Mouse (Mus musculus) kidney, adult 18-20 months (tissue): ENCODE data around the gene Sfxn2.

Experiments used
- DNase-seq: peaks from one replicate; pipeline ENCODE4 v3.0.0; 2021

Sfxn2 gene

GRCm38 (mm10) chr19:46600371-46600770, 27.2 kb downstream of the Sfxn2 start:
- no peak for DNase-seq

GRCm38 (mm10) chr19:46601491-46601890, 28.3 kb downstream of the Sfxn2 start:
- DNase-seq = peak; percentile 71

- no peak for DNase-seq
Observed at GRCm38 (mm10) chr19:46602406-46602805, 29.2 kb downstream of the Sfxn2 start.

GRCm38 (mm10) chr19:46606718-46607117, 33.6 kb downstream of the Sfxn2 start:
- DNase-seq = no peak

GRCm38 (mm10) chr19:46607424-46607823, 34.3 kb downstream of the Sfxn2 start:
- DNase-seq = peak; percentile 40

GRCm38 (mm10) chr19:46608158-46608557, 35.0 kb downstream of the Sfxn2 start:
- DNase-seq = no peak

GRCm38 (mm10) chr19:46616378-46616777, 43.2 kb downstream of the Sfxn2 start:
- DNase-seq = no peak

GRCm38 (mm10) chr19:46617361-46617760, 44.2 kb downstream of the Sfxn2 start:
- no peak for DNase-seq

GRCm38 (mm10) chr19:46618322-46618721, 45.2 kb downstream of the Sfxn2 start:
- no peak for DNase-seq

- DNase-seq = no peak
Observed at GRCm38 (mm10) chr19:46619001-46619400, 45.8 kb downstream of the Sfxn2 start.

GRCm38 (mm10) chr19:46619518-46619917, 46.4 kb downstream of the Sfxn2 start:
- no peak for DNase-seq

GRCm38 (mm10) chr19:46620016-46620808, 47.0 kb downstream of the Sfxn2 start:
- DNase-seq = no peak

GRCm38 (mm10) chr19:46621236-46622183, 48.3 kb downstream of the Sfxn2 start:
- no peak for DNase-seq

- no peak for DNase-seq
Observed at GRCm38 (mm10) chr19:46622659-46623193, 49.6 kb downstream of the Sfxn2 start.

GRCm38 (mm10) chr19:46623194-46623667, 50.1 kb downstream of the Sfxn2 start:
- no peak for DNase-seq

- peak; percentile 49 for DNase-seq
Observed at GRCm38 (mm10) chr19:46623790-46624772, 50.9 kb downstream of the Sfxn2 start.

- no peak for DNase-seq
Observed at GRCm38 (mm10) chr19:46625015-46625414, 51.9 kb downstream of the Sfxn2 start.

- DNase-seq = no peak
Observed at GRCm38 (mm10) chr19:46625519-46625918, 52.4 kb downstream of the Sfxn2 start.

GRCm38 (mm10) chr19:46628403-46628802, 55.2 kb downstream of the Sfxn2 start:
- no peak for DNase-seq

- DNase-seq = no peak
Observed at GRCm38 (mm10) chr19:46629807-46630206, 56.6 kb downstream of the Sfxn2 start.

- DNase-seq = no peak
Observed at GRCm38 (mm10) chr19:46631637-46632036, 58.5 kb downstream of the Sfxn2 start.

- no peak for DNase-seq
Observed at GRCm38 (mm10) chr19:46635766-46636165, 62.6 kb downstream of the Sfxn2 start.
